ENCODE assay signal across 8 mouse cellular contexts in genomic region chr11:117312028-117312901, GRCm38 (mm10).
DNase-seq lines count a peak whose midpoint lies in the region; ATAC-seq lines count a peak whose summit lies in the region.

No protein-coding gene starts in this region.

- H3K4me1 ChIP-seq in forebrain, embryonic 12.5 days, result peaks cover 71% of the 10 kb centered on the region
- H3K4me1 ChIP-seq in midbrain, embryonic 13.5 days (replicated peaks), result peaks cover 71% of the 10 kb centered on the region

- no peaks in the 10 kb centered on the region for H3K27me3 ChIP-seq in forebrain, embryonic 12.5 days
- H3K27me3 ChIP-seq in midbrain, embryonic 13.5 days, result no peaks in the 10 kb centered on the region

- H3K36me3 ChIP-seq in forebrain, embryonic 12.5 days (replicated peaks), result no peaks in the 10 kb centered on the region
- H3K36me3 ChIP-seq in midbrain, embryonic 13.5 days, result no peaks in the 10 kb centered on the region

- H3K9me3 ChIP-seq in forebrain, embryonic 12.5 days, result no peaks in the 10 kb centered on the region
- no peaks in the 10 kb centered on the region for H3K9me3 ChIP-seq in midbrain, embryonic 13.5 days

- peak overlapping the region; percentile 63; the same call in 1 of the 2 replicates for H3K27ac ChIP-seq in forebrain, embryonic 12.5 days
- H3K27ac ChIP-seq in midbrain, embryonic 13.5 days, result peak overlapping the region; percentile 39; the same call in 1 of the 2 replicates

- 0 out of 2 replicates have a peak, but pooled peaks have one; percentile 12 for ATAC-seq in forebrain, embryonic 12.5 days (ENCODE audit: low FRiP score)
- ATAC-seq in midbrain, embryonic 13.5 days, result no peak
- no peak for ATAC-seq in megakaryocyte progenitor cell, adult 5-6 weeks (replicated peaks; ENCODE audit: poor library complexity)

- intact Hi-C loops in heart, postnatal 14 days (cut with DNase I), result loop anchor here (2.0 kb wide), 1 partner anchor 73 kb away; no protein-coding TSS in a partner anchor

- no peak overlapping the region for H3K4me2 ChIP-seq in forebrain, embryonic 12.5 days
- H3K4me2 ChIP-seq in midbrain, embryonic 13.5 days (replicated peaks), result no peak overlapping the region

- H3K9ac ChIP-seq in forebrain, embryonic 12.5 days, result no peak overlapping the region
- no peak overlapping the region for H3K9ac ChIP-seq in midbrain, embryonic 13.5 days (replicated peaks)

- peak; percentile 66 for DNase-seq in ovary, adult 18-20 months (ENCODE audit: low spot score)
- DNase-seq in ovary, postnatal 10 days (ENCODE audit: low spot score), result no peak
- DNase-seq in heart, postnatal 14 days, result peak; percentile 86 to 90
- peak; percentile 83 to 85 for DNase-seq in kidney, postnatal 36 days
- DNase-seq in thymus, postnatal 0 days (ENCODE audit: low spot score), result no peak

- WGBS in forebrain, embryonic 12.5 days, result 80% methylated on average over 23 of the region's 23 CpGs
- WGBS in midbrain, embryonic 13.5 days, result 76% methylated on average over 23 of the region's 23 CpGs

- H3K4me3 ChIP-seq in forebrain, embryonic 12.5 days (replicated peaks), result no peak overlapping the region
- H3K4me3 ChIP-seq in midbrain, embryonic 13.5 days (replicated peaks), result no peak overlapping the region

Comparison
In these comparisons a context has a peak if more than half of its experiments do, and no peak if none do; other contexts are left out.
1. DNase-seq: peak in ovary, adult 18-20 months (single experiment), heart, postnatal 14 days (2 of 2) and kidney, postnatal 36 days (2 of 2); none in ovary, postnatal 10 days (single experiment) and thymus, postnatal 0 days (single experiment).